Mouse (Mus musculus) E14TG2a.4 (cell line): ENCODE results near the gene Unc13c.

ENCODE experiments used
- H3K27me3 ChIP-seq: 2 replicates; pipeline ENCODE4 v1.6.1; 2014; ENCODE audit warnings: low read length, control low read depth; ENCODE audit not compliant: insufficient read depth
- H3K36me3 ChIP-seq: 2 replicates; pipeline ENCODE4 v1.6.1; 2014; ENCODE audit warnings: low read length, control low read depth; ENCODE audit not compliant: insufficient read depth
- H3K4me1 ChIP-seq: replicated peaks from 2 replicates; pipeline ENCODE4 v1.6.1; 2014; ENCODE audit warnings: low read depth, low read length, control low read depth
- H3K4me3 ChIP-seq: replicated peaks from 2 replicates; pipeline ENCODE4 v1.5.1; 2014; ENCODE audit warnings: mild to moderate bottlenecking, low read length
- H3K9me3 ChIP-seq: 2 replicates; pipeline ENCODE4 v1.6.1; 2014; ENCODE audit warnings: low read length, control low read depth
- CTCF ChIP-seq: conservative IDR thresholded peaks from 2 replicates; pipeline ENCODE4 v1.5.1; 2014; ENCODE audit warnings: low read length
- NANOG ChIP-seq: IDR thresholded peaks from 2 replicates; pipeline ENCODE4 v1.6.1; 2014; ENCODE audit warnings: borderline replicate concordance, low read length, mixed read lengths
- POU5F1 ChIP-seq: IDR thresholded peaks from 2 replicates; pipeline ENCODE4 v1.6.1; 2014; ENCODE audit warnings: low read length, borderline replicate concordance

The Unc13c gene

DNA sequence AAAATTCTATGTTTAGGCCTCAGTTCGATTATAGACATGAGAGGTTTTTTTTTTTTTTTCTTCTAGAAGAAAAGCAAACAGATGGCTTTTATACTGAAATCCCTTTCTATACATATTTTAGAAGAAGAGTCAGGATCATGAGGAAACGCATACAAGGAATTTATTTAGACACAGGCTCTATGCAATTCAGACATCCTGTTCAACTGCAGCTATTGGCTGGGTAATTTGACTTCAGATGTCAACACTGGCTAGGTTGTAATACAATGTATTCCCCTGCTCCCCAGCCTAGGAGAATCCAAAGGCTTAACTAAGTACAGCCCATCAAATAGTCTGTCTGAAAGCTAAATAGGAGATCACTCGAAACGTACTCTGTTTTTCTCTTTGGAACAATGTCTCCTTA lies 355.9 kb downstream of the Unc13c start:
- no peaks in the 10 kb centered on the region for H3K27me3 ChIP-seq
- TF ChIP-seq CTCF (no peak), NANOG (no peak), POU5F1 (no peak)
- H3K4me3 ChIP-seq = no peak overlapping the region
- no peaks in the 10 kb centered on the region for H3K9me3 ChIP-seq
- H3K36me3 ChIP-seq = no peaks in the 10 kb centered on the region
- no peaks in the 10 kb centered on the region for H3K4me1 ChIP-seq

DNA sequence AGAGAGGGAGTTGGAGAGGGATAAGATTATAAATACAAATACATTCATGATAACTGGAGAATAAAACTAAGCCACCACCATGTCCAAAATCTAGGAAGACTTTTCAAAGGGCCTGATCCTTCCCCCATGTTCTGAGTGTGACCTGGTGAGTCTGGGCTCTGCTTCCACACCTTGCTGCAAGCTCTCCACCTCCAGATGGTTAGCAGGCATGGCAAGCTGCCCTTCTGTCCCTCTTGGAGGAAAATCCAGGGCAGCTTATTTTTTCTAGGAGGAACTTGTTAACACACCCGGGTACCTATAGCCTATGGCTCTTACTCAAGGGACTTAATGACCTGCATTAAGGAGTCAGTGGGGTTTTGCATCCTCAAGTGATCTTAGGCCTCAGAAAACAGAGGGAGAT lies 364.8 kb downstream of the Unc13c start:
- H3K4me1 ChIP-seq = no peaks in the 10 kb centered on the region; the same call in 1 of the 2 replicates
- no peaks in the 10 kb centered on the region for H3K36me3 ChIP-seq
- H3K27me3 ChIP-seq = no peaks in the 10 kb centered on the region
- TF ChIP-seq NANOG (no peak), CTCF (no peak), POU5F1 (no peak)
- H3K9me3 ChIP-seq = no peaks in the 10 kb centered on the region
- H3K4me3 ChIP-seq = no peak overlapping the region

DNA sequence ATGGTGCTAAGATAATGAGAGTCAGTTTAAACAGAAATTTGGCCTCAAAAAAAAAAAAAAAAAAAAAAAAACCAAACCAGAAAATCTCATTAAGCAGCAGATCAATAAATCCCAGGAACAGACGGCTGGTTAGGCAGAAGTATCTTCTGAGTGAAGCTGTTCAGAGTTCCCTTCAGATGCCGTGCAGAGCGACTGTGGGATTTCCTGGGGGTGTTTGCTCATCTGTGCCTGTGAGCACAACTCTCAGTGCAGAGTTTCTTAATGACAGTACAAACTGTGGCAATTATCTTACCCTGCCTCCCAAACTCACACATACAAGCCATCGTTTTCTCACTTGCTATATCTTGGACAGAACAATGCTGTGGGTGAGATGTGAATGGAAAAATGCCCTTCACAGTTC lies 403.2 kb downstream of the Unc13c start:
- H3K4me1 ChIP-seq = peaks cover 12% of the 10 kb centered on the region; the same call in 1 of the 2 replicates
- H3K36me3 ChIP-seq = no peaks in the 10 kb centered on the region
- no peak for TF ChIP-seq POU5F1
- no peak for TF ChIP-seq CTCF
- TF ChIP-seq NANOG = no peak
- no peaks in the 10 kb centered on the region for H3K27me3 ChIP-seq
- no peaks in the 10 kb centered on the region for H3K9me3 ChIP-seq
- no peak overlapping the region for H3K4me3 ChIP-seq

DNA sequence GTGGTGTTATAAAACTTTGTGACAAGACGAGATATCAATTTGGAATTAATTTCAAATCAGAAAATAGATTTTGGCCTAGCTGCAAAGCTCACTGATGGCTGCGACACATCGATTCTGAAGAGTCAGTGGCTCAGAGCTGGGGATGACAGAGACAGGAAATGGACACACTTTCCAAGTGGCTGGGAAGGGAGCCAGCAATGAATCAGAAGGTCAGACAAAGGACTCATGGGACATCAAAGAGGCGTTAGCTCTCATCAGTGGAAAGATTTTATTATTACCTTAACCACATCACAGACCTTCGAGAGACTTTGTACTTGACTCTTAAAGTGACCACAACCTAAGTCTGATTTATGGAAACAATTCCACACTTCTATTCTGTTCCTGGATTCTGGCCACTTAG lies 408.7 kb downstream of the Unc13c start:
- Histone ChIP-seq H3K27me3 (peaks cover 4% of the 10 kb centered on the region), H3K9me3 (no peaks in the 10 kb centered on the region), H3K4me1 (no peaks in the 10 kb centered on the region), H3K36me3 (no peaks in the 10 kb centered on the region), H3K4me3 (no peak overlapping the region)
- TF ChIP-seq NANOG (no peak), POU5F1 (no peak), CTCF (no peak)

DNA sequence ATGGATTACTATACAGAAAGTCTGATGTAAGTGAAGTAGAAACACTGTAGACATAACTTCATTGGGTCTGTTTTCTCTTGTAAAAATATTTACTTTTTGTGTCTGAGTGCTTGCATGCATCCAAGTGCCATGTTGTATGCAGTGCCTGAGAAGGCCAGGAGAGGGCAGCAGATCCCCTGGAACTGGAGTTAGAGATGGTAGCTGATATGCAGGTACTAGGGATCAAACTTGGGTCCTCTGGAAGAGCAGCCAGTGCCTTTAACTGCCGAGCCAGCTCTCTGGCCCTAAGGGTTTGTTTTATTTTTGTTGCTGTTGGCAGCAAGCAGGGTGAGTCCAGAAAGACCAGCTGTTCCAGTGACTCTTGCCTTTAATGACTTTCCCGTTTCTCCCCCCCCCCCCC lies 411.0 kb downstream of the Unc13c start:
- TF ChIP-seq NANOG = no peak
- TF ChIP-seq POU5F1 = no peak
- TF ChIP-seq CTCF = peak; percentile 93
- Histone ChIP-seq H3K4me1 (no peaks in the 10 kb centered on the region), H3K36me3 (no peaks in the 10 kb centered on the region)

DNA sequence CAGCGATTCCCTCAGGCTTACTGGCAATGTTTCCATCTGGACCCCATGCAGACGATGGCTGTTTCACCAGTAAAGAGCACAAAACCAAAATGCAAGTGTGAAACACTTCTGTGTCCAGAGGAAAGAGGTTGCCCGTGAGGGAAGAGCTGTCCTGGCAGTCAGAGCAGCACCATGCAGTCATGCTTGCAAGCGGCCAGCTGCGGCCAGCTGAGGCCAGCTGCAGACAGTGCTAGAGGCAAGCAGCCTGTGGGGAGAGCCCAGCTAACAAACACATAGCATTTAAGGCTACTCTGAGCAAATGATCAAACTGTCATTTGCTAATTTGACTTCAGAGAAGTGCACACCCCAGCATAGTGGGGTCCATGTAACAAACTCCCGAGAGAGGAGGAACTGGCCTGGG lies 413.4 kb downstream of the Unc13c start:
- TF ChIP-seq POU5F1 (no peak), CTCF (no peak), NANOG (no peak)
- Histone ChIP-seq H3K4me3 (no peak overlapping the region), H3K4me1 (no peaks in the 10 kb centered on the region), H3K9me3 (no peaks in the 10 kb centered on the region), H3K27me3 (peaks cover 4% of the 10 kb centered on the region), H3K36me3 (no peaks in the 10 kb centered on the region)

More for the DNA sequence above, 411.0 kb downstream of the Unc13c start:
- peaks cover 4% of the 10 kb centered on the region for H3K27me3 ChIP-seq
- H3K9me3 ChIP-seq = no peaks in the 10 kb centered on the region
- H3K4me3 ChIP-seq = no peak overlapping the region

DNA sequence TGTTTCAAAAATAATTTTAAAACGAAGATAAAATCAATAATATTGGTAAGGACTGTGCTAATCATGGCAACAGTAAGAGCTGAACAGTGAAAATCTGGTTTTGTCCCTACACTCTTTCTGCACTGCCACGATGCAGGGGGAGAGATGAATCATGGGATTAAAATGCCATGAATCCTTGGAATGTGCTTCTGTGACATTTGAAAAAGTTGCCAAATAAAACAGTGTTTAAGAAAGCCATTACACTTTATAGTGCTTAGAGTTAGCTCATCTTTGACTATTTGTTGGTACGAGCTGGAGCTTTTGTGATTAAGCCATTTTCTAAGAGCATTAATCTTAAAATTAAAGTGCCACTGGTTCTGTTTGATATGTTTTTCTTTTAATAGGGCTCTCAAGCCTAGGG lies 496.2 kb downstream of the Unc13c start:
- no peak for TF ChIP-seq POU5F1
- no peak for TF ChIP-seq NANOG
- no peak for TF ChIP-seq CTCF
- Histone ChIP-seq H3K9me3 (no peaks in the 10 kb centered on the region), H3K4me1 (no peaks in the 10 kb centered on the region), H3K4me3 (no peak overlapping the region), H3K36me3 (no peaks in the 10 kb centered on the region), H3K27me3 (no peaks in the 10 kb centered on the region)

DNA sequence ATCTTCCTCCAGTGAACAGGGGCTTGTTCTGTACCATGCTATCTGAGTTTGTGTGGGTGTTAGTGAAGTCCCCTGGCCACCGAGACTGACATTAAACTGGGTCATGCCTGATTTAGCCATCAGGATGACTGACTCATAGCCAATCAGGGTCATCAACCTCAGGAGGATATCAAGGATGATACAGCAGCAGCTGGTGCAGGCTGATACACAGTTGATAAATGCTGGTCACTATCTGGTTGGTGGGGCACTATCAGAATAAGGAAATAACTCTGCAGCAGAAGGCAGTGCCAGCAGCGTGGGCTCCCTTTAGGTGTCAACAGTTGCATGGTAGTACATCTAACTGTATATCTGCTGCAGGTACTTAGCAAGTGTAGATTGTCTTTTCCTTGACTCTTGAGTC lies 506.7 kb downstream of the Unc13c start:
- no peaks in the 10 kb centered on the region for H3K36me3 ChIP-seq
- no peak for TF ChIP-seq NANOG
- TF ChIP-seq CTCF = no peak
- no peak for TF ChIP-seq POU5F1
- H3K27me3 ChIP-seq = no peaks in the 10 kb centered on the region
- no peak overlapping the region for H3K4me3 ChIP-seq
- no peaks in the 10 kb centered on the region for H3K9me3 ChIP-seq
- no peaks in the 10 kb centered on the region for H3K4me1 ChIP-seq

DNA sequence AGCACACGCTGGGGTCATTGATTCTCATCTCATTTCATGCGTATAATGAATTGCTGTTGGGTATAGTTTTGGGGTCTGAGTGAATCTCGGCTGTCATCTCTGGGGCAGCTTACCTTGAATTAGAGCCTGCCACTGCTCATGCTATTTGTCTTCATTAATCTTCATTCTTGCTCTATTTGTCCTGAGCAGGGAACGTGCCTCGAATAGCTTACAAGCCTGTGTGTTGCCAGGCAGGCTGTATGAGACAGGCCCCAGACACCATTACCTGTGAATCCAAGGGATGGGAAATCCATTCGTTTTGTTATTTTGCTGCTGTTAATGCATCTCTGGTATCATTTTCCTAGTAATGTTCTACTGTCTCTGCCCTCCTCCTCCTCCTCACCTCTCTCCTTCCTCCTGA lies 518.8 kb downstream of the Unc13c start:
- Histone ChIP-seq H3K4me1 (no peaks in the 10 kb centered on the region), H3K36me3 (no peaks in the 10 kb centered on the region), H3K4me3 (no peak overlapping the region), H3K27me3 (no peaks in the 10 kb centered on the region), H3K9me3 (no peaks in the 10 kb centered on the region)
- TF ChIP-seq CTCF (no peak), NANOG (no peak), POU5F1 (no peak)
